Mouse (Mus musculus): Measurements from ENCODE around the gene Ddx55.
"Not testable (repeated sequence)": the region's sequence is repeated elsewhere in the genome, so short reads cannot be mapped to it uniquely, and the experiment has no call there.

DNA sequence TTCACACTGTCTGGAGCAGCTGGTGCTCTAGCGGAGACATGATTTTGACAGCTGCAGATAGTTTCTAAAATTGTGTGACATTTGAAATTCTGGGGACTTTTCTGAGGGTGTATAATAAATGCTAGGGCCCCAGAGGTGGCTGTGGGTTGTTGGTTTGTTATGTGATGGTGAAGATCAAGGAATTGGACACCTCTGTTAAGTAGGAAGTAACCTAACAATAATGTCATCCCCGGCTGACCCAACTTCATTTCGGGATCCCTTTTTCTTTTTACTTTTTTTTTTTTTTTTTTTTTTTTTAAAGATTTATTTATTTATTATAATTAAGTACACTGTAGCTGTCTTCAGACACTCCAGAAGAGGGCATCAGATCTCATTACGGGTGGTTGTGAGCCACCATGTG, 1.9 kb upstream of the Ddx55 start:
- not testable (repeated sequence) for TF ChIP-seq CTCF (IDR thresholded peaks at IDR 0.05; ENCODE audit: borderline replicate concordance, control insufficient read depth, extremely low read depth, insufficient read depth, low read length, poor library complexity); POLR2A (IDR thresholded peaks at IDR 0.05; ENCODE audit: control insufficient read depth, extremely low read depth, insufficient read depth, low read length, poor library complexity)

All from thymus, adult 2 months (tissue).